Comparison of ENCODE assay signal across 32 mouse cellular contexts in genomic region chr13:82305076-82305475, GRCm38 (mm10).
DNase-seq lines count a peak whose midpoint lies in the region; ATAC-seq and TF ChIP-seq lines count a peak whose summit lies in the region.
"Had no signal": no experiment of that assay in that cellular context is flagged by ENCODE, and none has a peak within 500 bp of the region (broad histone marks: within the 10 kb centered on the region; RNA-seq: fewer than 3 reads in every experiment).

No protein-coding gene starts in this region.

- H3K36me3 ChIP-seq in forebrain, embryonic 11.5 days (ENCODE audit: control insufficient read depth, insufficient read depth, low read length), result no peaks in the 10 kb centered on the region
- no peaks in the 10 kb centered on the region for H3K36me3 ChIP-seq in forebrain, embryonic 10.5 days (replicated peaks)
- no peaks in the 10 kb centered on the region for H3K36me3 ChIP-seq in forebrain, embryonic 14.5 days (ENCODE audit: control insufficient read depth, insufficient read depth, low read length)
- no peaks in the 10 kb centered on the region for H3K36me3 ChIP-seq in midbrain, embryonic 16.5 days (ENCODE audit: control insufficient read depth, insufficient read depth, low read length)
- H3K36me3 ChIP-seq: embryonic facial prominence, embryonic 10.5 days; embryonic facial prominence, embryonic 15.5 days; hindbrain, embryonic 12.5 days; limb, embryonic 10.5 days; limb, embryonic 15.5 days; liver, embryonic 13.5 days; neural tube, embryonic 12.5 days had no signal

- H3K4me2 ChIP-seq in forebrain, embryonic 11.5 days (ENCODE audit: low read depth, low read length, severe bottlenecking), result no peak overlapping the region
- no peak overlapping the region for H3K4me2 ChIP-seq in forebrain, embryonic 14.5 days (ENCODE audit: low read length)
- H3K4me2 ChIP-seq in midbrain, embryonic 16.5 days (ENCODE audit: low read length), result no peak overlapping the region
- H3K4me2 ChIP-seq: embryonic facial prominence, embryonic 15.5 days; heart, embryonic 11.5 days; hindbrain, embryonic 12.5 days; limb, embryonic 15.5 days; liver, embryonic 13.5 days; neural tube, embryonic 12.5 days had no signal

- no peak for TF ChIP-seq CTCF in brain, embryonic 14.5 days (IDR thresholded peaks at IDR 0.05; ENCODE audit: borderline replicate concordance, extremely low read depth, insufficient read depth, insufficient read length)

- H3K9me3 ChIP-seq in forebrain, embryonic 11.5 days (ENCODE audit: control insufficient read depth, low read length), result no peaks in the 10 kb centered on the region
- no peaks in the 10 kb centered on the region for H3K9me3 ChIP-seq in forebrain, embryonic 10.5 days
- 0 out of 2 replicates have a peak, but pooled peaks cover 2% of the 10 kb centered on the region for H3K9me3 ChIP-seq in forebrain, embryonic 14.5 days (replicated peaks; ENCODE audit: control insufficient read depth, low read length)
- H3K9me3 ChIP-seq in midbrain, embryonic 16.5 days (replicated peaks; ENCODE audit: control insufficient read depth, low read length, poor library complexity, severe bottlenecking), result no peaks in the 10 kb centered on the region
- H3K9me3 ChIP-seq: embryonic facial prominence, embryonic 10.5 days; embryonic facial prominence, embryonic 15.5 days; hindbrain, embryonic 12.5 days; limb, embryonic 10.5 days; limb, embryonic 15.5 days; liver, embryonic 13.5 days; neural tube, embryonic 12.5 days had no signal

- no peak overlapping the region for H3K4me3 ChIP-seq in forebrain, embryonic 11.5 days (ENCODE audit: low read depth, low read length)
- no peak overlapping the region for H3K4me3 ChIP-seq in forebrain, embryonic 10.5 days
- no peak overlapping the region for H3K4me3 ChIP-seq in forebrain, embryonic 14.5 days (ENCODE audit: low read depth, low read length)
- H3K4me3 ChIP-seq in midbrain, embryonic 16.5 days (ENCODE audit: low read depth, low read length), result no peak overlapping the region
- H3K4me3 ChIP-seq: embryonic facial prominence, embryonic 10.5 days; embryonic facial prominence, embryonic 15.5 days; hindbrain, embryonic 12.5 days; limb, embryonic 10.5 days; limb, embryonic 15.5 days; liver, embryonic 13.5 days; myocyte; neural tube, embryonic 12.5 days had no signal

- H3K4me1 ChIP-seq in forebrain, embryonic 11.5 days (replicated peaks; ENCODE audit: control insufficient read depth, insufficient read depth, low read length), result no peaks in the 10 kb centered on the region
- peaks cover 23% of the 10 kb centered on the region for H3K4me1 ChIP-seq in forebrain, embryonic 10.5 days
- peaks cover 4% of the 10 kb centered on the region; the same call in 1 of the 2 replicates for H3K4me1 ChIP-seq in forebrain, embryonic 14.5 days (ENCODE audit: control insufficient read depth, insufficient read depth, low read length)
- 0 out of 2 replicates have a peak, but pooled peaks cover 2% of the 10 kb centered on the region for H3K4me1 ChIP-seq in midbrain, embryonic 16.5 days (ENCODE audit: control insufficient read depth, insufficient read depth, low read length)
- H3K4me1 ChIP-seq: embryonic facial prominence, embryonic 10.5 days; embryonic facial prominence, embryonic 15.5 days; hindbrain, embryonic 12.5 days; limb, embryonic 10.5 days; limb, embryonic 15.5 days; liver, embryonic 13.5 days; neural tube, embryonic 12.5 days had no signal

- H3K9ac ChIP-seq in forebrain, embryonic 11.5 days (ENCODE audit: low read length), result no peak overlapping the region
- no peak overlapping the region for H3K9ac ChIP-seq in forebrain, embryonic 14.5 days (ENCODE audit: low read length)
- no peak overlapping the region for H3K9ac ChIP-seq in midbrain, embryonic 16.5 days (ENCODE audit: low read depth, low read length)
- H3K9ac ChIP-seq: embryonic facial prominence, embryonic 15.5 days; hindbrain, embryonic 12.5 days; limb, embryonic 15.5 days; liver, embryonic 13.5 days; neural tube, embryonic 12.5 days had no signal

- no peak for TF ChIP-seq POLR2A in brain, embryonic 14.5 days (IDR thresholded peaks at IDR 0.05; ENCODE audit: borderline replicate concordance, extremely low read depth, insufficient read depth, insufficient read length, poor library complexity, severe bottlenecking)

- WGBS in forebrain, embryonic 11.5 days, result 37% methylated on average over 6 of the region's 6 CpGs
- 50% methylated on average over 6 of the region's 6 CpGs for WGBS in forebrain, embryonic 10.5 days
- WGBS in forebrain, embryonic 14.5 days, result 13% methylated on average over 6 of the region's 6 CpGs
- 28% methylated on average over 6 of the region's 6 CpGs for WGBS in midbrain, embryonic 16.5 days

- peak; percentile 84 for ATAC-seq in forebrain, embryonic 11.5 days (replicated peaks; ENCODE audit: low FRiP score)
- peak; percentile 91 for ATAC-seq in forebrain, embryonic 14.5 days
- ATAC-seq in midbrain, embryonic 16.5 days, result peak; percentile 80; the same call in 1 of the 2 replicates
- ATAC-seq: CD4-positive, CD25-positive, alpha-beta regulatory T cell, adult 4 months; intestine, embryonic 16.5 days; lung, postnatal 0 days had no signal

- no peak overlapping the region for H3K27ac ChIP-seq in forebrain, embryonic 11.5 days (ENCODE audit: low read depth, low read length)
- H3K27ac ChIP-seq in forebrain, embryonic 10.5 days, result no peak overlapping the region
- no peak overlapping the region for H3K27ac ChIP-seq in forebrain, embryonic 14.5 days (ENCODE audit: low read depth, low read length)
- H3K27ac ChIP-seq in midbrain, embryonic 16.5 days (ENCODE audit: low read length), result no peak overlapping the region
- H3K27ac ChIP-seq: embryonic facial prominence, embryonic 10.5 days; embryonic facial prominence, embryonic 15.5 days; hindbrain, embryonic 12.5 days; limb, embryonic 10.5 days; limb, embryonic 15.5 days; liver, embryonic 13.5 days; neural tube, embryonic 12.5 days had no signal

- no peaks in the 10 kb centered on the region for H3K27me3 ChIP-seq in forebrain, embryonic 11.5 days (ENCODE audit: control insufficient read depth, insufficient read depth, low read length)
- no peaks in the 10 kb centered on the region for H3K27me3 ChIP-seq in forebrain, embryonic 10.5 days (ENCODE audit: poor library complexity, severe bottlenecking)
- no peaks in the 10 kb centered on the region for H3K27me3 ChIP-seq in forebrain, embryonic 14.5 days (replicated peaks; ENCODE audit: control insufficient read depth, insufficient read depth, low read length)
- no peaks in the 10 kb centered on the region for H3K27me3 ChIP-seq in midbrain, embryonic 16.5 days (ENCODE audit: control insufficient read depth, insufficient read depth, low read depth, low read length)
- H3K27me3 ChIP-seq: embryonic facial prominence, embryonic 15.5 days; hindbrain, embryonic 12.5 days; limb, embryonic 15.5 days; liver, embryonic 13.5 days; neural tube, embryonic 12.5 days had no signal

- no peak for DNase-seq in forebrain, embryonic 11.5 days (ENCODE audit: low spot score)
- DNase-seq in forebrain, embryonic 10.5 days (ENCODE audit: extremely low spot score, low spot score), result no peak
- DNase-seq in brain, embryonic 14.5 days (ENCODE audit: low read depth), result peak; percentile 85
- DNase-seq in forebrain, embryonic 14.5 days (ENCODE audit: low spot score), result peak; percentile 68
- no peak for DNase-seq in B cell, adult 2 months
- no peak for DNase-seq in cerebellum, adult 8-10 months
- DNase-seq: adrenal gland, postnatal 14 days; cerebellum, adult 11-12 months; cerebellum, postnatal 10 days; gastrocnemius, postnatal 25 days; heart, adult 11 months; heart, postnatal 36 days; kidney, adult 8-10 months; kidney, postnatal 10 days; layer of hippocampus, adult 9-11 months; liver, embryonic 13.5 days; lung, adult 18-20 months; lung, postnatal 4 days; thymus, adult 2 months; thymus, postnatal 36 days had no signal

Comparison
In these comparisons a context has a peak if more than half of its experiments do, and no peak if none do; other contexts are left out.
1. DNase-seq: peak in brain, embryonic 14.5 days (single experiment) and forebrain, embryonic 14.5 days (single experiment); none in forebrain, embryonic 11.5 days (single experiment), forebrain, embryonic 10.5 days (single experiment), B cell, adult 2 months (0 of 2) and cerebellum, adult 8-10 months (single experiment).
2. Peak in every context shown above with its lines, with median percentiles within 50 percentile points of each other: ATAC-seq.